Mouse (Mus musculus): Measurements from ENCODE around the gene Lcn2. TPM values are rescaled to one million over a fixed set of nuclear protein-coding genes. Genes with fewer than 3 reads are reported as not detected.

The Lcn2 gene
- polyA plus RNA-seq, 1 experiment, result 2.4 TPM

- TF ChIP-seq CTCF (IDR thresholded peaks at IDR 0.05; ENCODE audit: low read depth, low read length), result no peak
- no peak for TF ChIP-seq POLR2A (IDR thresholded peaks at IDR 0.05; ENCODE audit: borderline replicate concordance, low read depth, low read length)
- peak within 1 kb of the TSS; percentile 89 for H3K27ac ChIP-seq (ENCODE audit: insufficient read depth, low read depth, low read length)
Measured at GRCm38 (mm10) chr2:32395484-32395945, 7.5 kb upstream of the Lcn2 start, which contains the start of gene Ptges2. Gene Ptges2, plus strand, starts transcription at chr2:32395896.

GRCm38 (mm10) chr2:32394973-32395372 lies 6.9 kb upstream of the Lcn2 start:
- Histone ChIP-seq H3K27ac (ENCODE audit: insufficient read depth, low read depth, low read length) (peak overlapping the region; percentile 28; the same call in 1 of the 2 replicates), H3K4me1 (ENCODE audit: control insufficient read depth, insufficient read depth, low read length) (peaks cover 4% of the 10 kb centered on the region; the same call in 1 of the 2 replicates), H3K4me3 (ENCODE audit: insufficient read depth, low read length) (peak overlapping the region; percentile 85)
- TF ChIP-seq CTCF (IDR thresholded peaks at IDR 0.05; ENCODE audit: low read depth, low read length), result peak; percentile 39
- no peak for TF ChIP-seq POLR2A (IDR thresholded peaks at IDR 0.05; ENCODE audit: borderline replicate concordance, low read depth, low read length)

More at GRCm38 (mm10) chr2:32395484-32395945, 7.5 kb upstream of the Lcn2 start, which contains the start of gene Ptges2:
- Histone ChIP-seq H3K4me1 (ENCODE audit: control insufficient read depth, insufficient read depth, low read length) (peaks cover 4% of the 10 kb centered on the region; the same call in 1 of the 2 replicates), H3K4me3 (ENCODE audit: insufficient read depth, low read length) (peak within 1 kb of the TSS; percentile 85)

- Histone ChIP-seq H3K4me1 (ENCODE audit: control insufficient read depth, insufficient read depth, low read length) (peaks cover 16% of the 10 kb centered on the region), H3K27ac (ENCODE audit: insufficient read depth, low read depth, low read length) (no peak overlapping the region), H3K4me3 (ENCODE audit: insufficient read depth, low read length) (no peak overlapping the region)
- TF ChIP-seq POLR2A (IDR thresholded peaks at IDR 0.05; ENCODE audit: borderline replicate concordance, low read depth, low read length), result no peak
- TF ChIP-seq CTCF (IDR thresholded peaks at IDR 0.05; ENCODE audit: low read depth, low read length), result no peak
Measured at GRCm38 (mm10) chr2:32392063-32392462, 4.0 kb upstream of the Lcn2 start.

GRCm38 (mm10) chr2:32390871-32391270 lies 2.8 kb upstream of the Lcn2 start:
- TF ChIP-seq CTCF (IDR thresholded peaks at IDR 0.05; ENCODE audit: low read depth, low read length), result no peak
- TF ChIP-seq POLR2A (IDR thresholded peaks at IDR 0.05; ENCODE audit: borderline replicate concordance, low read depth, low read length), result no peak
- Histone ChIP-seq H3K4me3 (ENCODE audit: insufficient read depth, low read length) (no peak overlapping the region), H3K4me1 (ENCODE audit: control insufficient read depth, insufficient read depth, low read length) (peaks cover 16% of the 10 kb centered on the region)

GRCm38 (mm10) chr2:32389157-32389556 lies 1.1 kb upstream of the Lcn2 start:
- no peak overlapping the region for H3K4me3 ChIP-seq (ENCODE audit: insufficient read depth, low read length)
- TF ChIP-seq CTCF (IDR thresholded peaks at IDR 0.05; ENCODE audit: low read depth, low read length) (no peak), POLR2A (IDR thresholded peaks at IDR 0.05; ENCODE audit: borderline replicate concordance, low read depth, low read length) (no peak)
- H3K4me1 ChIP-seq (ENCODE audit: control insufficient read depth, insufficient read depth, low read length), result peaks cover 24% of the 10 kb centered on the region
- no peak overlapping the region for H3K27ac ChIP-seq (ENCODE audit: insufficient read depth, low read depth, low read length)

More at GRCm38 (mm10) chr2:32390871-32391270, 2.8 kb upstream of the Lcn2 start:
- no peak overlapping the region for H3K27ac ChIP-seq (ENCODE audit: insufficient read depth, low read depth, low read length)

- no peak overlapping the region for H3K4me3 ChIP-seq (ENCODE audit: insufficient read depth, low read length)
- TF ChIP-seq POLR2A (IDR thresholded peaks at IDR 0.05; ENCODE audit: borderline replicate concordance, low read depth, low read length), result no peak
- no peak for TF ChIP-seq CTCF (IDR thresholded peaks at IDR 0.05; ENCODE audit: low read depth, low read length)
- H3K4me1 ChIP-seq (ENCODE audit: control insufficient read depth, insufficient read depth, low read length), result peaks cover 34% of the 10 kb centered on the region
- no peak overlapping the region for H3K27ac ChIP-seq (ENCODE audit: insufficient read depth, low read depth, low read length)
Measured at GRCm38 (mm10) chr2:32382689-32383088, 5.4 kb downstream of the Lcn2 start.

GRCm38 (mm10) chr2:32381775-32382223 lies 6.3 kb downstream of the Lcn2 start, which contains the start of gene 1110008P14Rik:
Gene 1110008P14Rik, minus strand, starts transcription at chr2:32381938.
- TF ChIP-seq POLR2A (IDR thresholded peaks at IDR 0.05; ENCODE audit: borderline replicate concordance, low read depth, low read length) (no peak), CTCF (IDR thresholded peaks at IDR 0.05; ENCODE audit: low read depth, low read length) (no peak)
- Histone ChIP-seq H3K27ac (ENCODE audit: insufficient read depth, low read depth, low read length) (no peak within 1 kb of the TSS), H3K4me3 (ENCODE audit: insufficient read depth, low read length) (peak within 1 kb of the TSS; percentile 95), H3K4me1 (ENCODE audit: control insufficient read depth, insufficient read depth, low read length) (peaks cover 30% of the 10 kb centered on the region)

GRCm38 (mm10) chr2:32381141-32381774 lies 6.8 kb downstream of the Lcn2 start:
- Histone ChIP-seq H3K27ac (ENCODE audit: insufficient read depth, low read depth, low read length) (no peak overlapping the region), H3K4me1 (ENCODE audit: control insufficient read depth, insufficient read depth, low read length) (peaks cover 30% of the 10 kb centered on the region)
- no peak for TF ChIP-seq CTCF (IDR thresholded peaks at IDR 0.05; ENCODE audit: low read depth, low read length)
- TF ChIP-seq POLR2A (IDR thresholded peaks at IDR 0.05; ENCODE audit: borderline replicate concordance, low read depth, low read length), result no peak; the same call in 1 of the 2 replicates

GRCm38 (mm10) chr2:32380001-32380500 lies 8.0 kb downstream of the Lcn2 start:
- H3K27ac ChIP-seq (ENCODE audit: insufficient read depth, low read depth, low read length), result no peak overlapping the region
- H3K4me3 ChIP-seq (ENCODE audit: insufficient read depth, low read length), result no peak overlapping the region
- H3K4me1 ChIP-seq (ENCODE audit: control insufficient read depth, insufficient read depth, low read length), result peaks cover 25% of the 10 kb centered on the region
- TF ChIP-seq POLR2A (IDR thresholded peaks at IDR 0.05; ENCODE audit: borderline replicate concordance, low read depth, low read length) (no peak), CTCF (IDR thresholded peaks at IDR 0.05; ENCODE audit: low read depth, low read length) (no peak)

More at GRCm38 (mm10) chr2:32381141-32381774, 6.8 kb downstream of the Lcn2 start:
- H3K4me3 ChIP-seq (ENCODE audit: insufficient read depth, low read length), result peak overlapping the region; percentile 95

- Histone ChIP-seq H3K4me1 (ENCODE audit: control insufficient read depth, insufficient read depth, low read length) (peaks cover 15% of the 10 kb centered on the region), H3K4me3 (ENCODE audit: insufficient read depth, low read length) (no peak overlapping the region), H3K27ac (ENCODE audit: insufficient read depth, low read depth, low read length) (no peak overlapping the region)
- TF ChIP-seq POLR2A (IDR thresholded peaks at IDR 0.05; ENCODE audit: borderline replicate concordance, low read depth, low read length) (no peak), CTCF (IDR thresholded peaks at IDR 0.05; ENCODE audit: low read depth, low read length) (no peak)
Measured at GRCm38 (mm10) chr2:32376963-32377362, 11.1 kb downstream of the Lcn2 start.

All from bone marrow macrophage, adult 2 months (primary cell).